ENCODE assay signal across 10 mouse cellular contexts in genomic region chr5:30110371-30111060, GRCm38 (mm10). TPM values are rescaled to one million over a fixed set of nuclear protein-coding genes. Genes with fewer than 3 reads are reported as not detected.
A peak's percentile ranks its signal among the peaks of the same experiment; 100 is the strongest.
DNase-seq lines count a peak whose midpoint lies in the region; ATAC-seq and TF ChIP-seq lines count a peak whose summit lies in the region.
"Had no signal": no experiment of that assay in that cellular context is flagged by ENCODE, and none has a peak within 500 bp of the region (broad histone marks: within the 10 kb centered on the region; RNA-seq: fewer than 3 reads in every experiment).

No protein-coding gene starts in this region.

- no peak for TF ChIP-seq CTCF in kidney, postnatal 0 days (IDR thresholded peaks at IDR 0.05; ENCODE audit: low read depth)

- H3K27ac ChIP-seq in kidney, postnatal 0 days, result no peak overlapping the region
- H3K27ac ChIP-seq in forebrain, embryonic 10.5 days, result peak overlapping the region; percentile 76
- H3K27ac ChIP-seq in limb, embryonic 13.5 days, result no peak overlapping the region
- H3K27ac ChIP-seq in neural tube, embryonic 13.5 days (replicated peaks), result peak overlapping the region; percentile 77

- whole genome bisulfite sequencing in kidney, postnatal 0 days, result 10% methylated on average over 22 of the region's 22 CpGs
- WGBS in forebrain, embryonic 10.5 days, result 3% methylated on average over 22 of the region's 22 CpGs
- WGBS in limb, embryonic 13.5 days, result 7% methylated on average over 22 of the region's 22 CpGs
- 4% methylated on average over 22 of the region's 22 CpGs for WGBS in neural tube, embryonic 13.5 days

- H3K9me3 ChIP-seq in kidney, postnatal 0 days (replicated peaks; ENCODE audit: low read length), result no peaks in the 10 kb centered on the region
- no peaks in the 10 kb centered on the region for H3K9me3 ChIP-seq in forebrain, embryonic 10.5 days
- H3K9me3 ChIP-seq in limb, embryonic 13.5 days, result no peaks in the 10 kb centered on the region
- H3K9me3 ChIP-seq in neural tube, embryonic 13.5 days, result no peaks in the 10 kb centered on the region

- H3K9ac ChIP-seq in kidney, postnatal 0 days (ENCODE audit: low read depth, low read length), result no peak overlapping the region; the same call in 1 of the 2 replicates
- H3K9ac ChIP-seq in limb, embryonic 13.5 days, result peak overlapping the region; percentile 31; the same call in 1 of the 2 replicates
- H3K9ac ChIP-seq in neural tube, embryonic 13.5 days, result peak overlapping the region; percentile 57

- peaks cover 25% of the 10 kb centered on the region for H3K4me1 ChIP-seq in kidney, postnatal 0 days (replicated peaks; ENCODE audit: insufficient read depth, low read length)
- peaks cover 82% of the 10 kb centered on the region for H3K4me1 ChIP-seq in forebrain, embryonic 10.5 days
- H3K4me1 ChIP-seq in limb, embryonic 13.5 days, result peaks cover 47% of the 10 kb centered on the region
- H3K4me1 ChIP-seq in neural tube, embryonic 13.5 days (replicated peaks), result peaks cover 83% of the 10 kb centered on the region

- H3K4me3 ChIP-seq in kidney, postnatal 0 days (replicated peaks; ENCODE audit: low read depth, low read length), result 0 out of 2 replicates have a peak overlapping the region, but pooled peaks have one; percentile 6
- H3K4me3 ChIP-seq in forebrain, embryonic 10.5 days, result peak overlapping the region; percentile 37
- H3K4me3 ChIP-seq in limb, embryonic 13.5 days, result peak overlapping the region; percentile 7
- H3K4me3 ChIP-seq in neural tube, embryonic 13.5 days, result peak overlapping the region; percentile 18; the same call in 1 of the 2 replicates

- H3K36me3 ChIP-seq in kidney, postnatal 0 days (ENCODE audit: insufficient read depth, low read length), result no peaks in the 10 kb centered on the region
- H3K36me3 ChIP-seq in forebrain, embryonic 10.5 days (replicated peaks), result no peaks in the 10 kb centered on the region; the same call in 1 of the 2 replicates
- H3K36me3 ChIP-seq in limb, embryonic 13.5 days, result no peaks in the 10 kb centered on the region
- peaks cover 8% of the 10 kb centered on the region; the same call in 1 of the 2 replicates for H3K36me3 ChIP-seq in neural tube, embryonic 13.5 days

- H3K27me3 ChIP-seq in kidney, postnatal 0 days (ENCODE audit: insufficient read depth, low read length), result peaks cover 18% of the 10 kb centered on the region; the same call in 1 of the 2 replicates
- peaks cover 100% of the 10 kb centered on the region for H3K27me3 ChIP-seq in forebrain, embryonic 10.5 days (ENCODE audit: poor library complexity, severe bottlenecking)
- H3K27me3 ChIP-seq in limb, embryonic 13.5 days, result peaks cover 97% of the 10 kb centered on the region
- peaks cover 29% of the 10 kb centered on the region for H3K27me3 ChIP-seq in neural tube, embryonic 13.5 days

- 0 out of 2 replicates have a peak, but pooled peaks have one; percentile 4 for ATAC-seq in kidney, postnatal 0 days (replicated peaks; ENCODE audit: low FRiP score, low read depth)
- ATAC-seq in limb, embryonic 13.5 days (ENCODE audit: low FRiP score, low read depth), result no peak
- no peak for ATAC-seq in neural tube, embryonic 13.5 days (ENCODE audit: low read depth)
- ATAC-seq: inflammation-experienced regulatory T-cells, adult 6 months had no signal

- DNase-seq in kidney, postnatal 0 days (ENCODE audit: low spot score), result no peak
- no peak for DNase-seq in kidney, adult 11 months
- peak; percentile 53 for DNase-seq in forebrain, embryonic 10.5 days (ENCODE audit: extremely low spot score, low spot score)
- DNase-seq in Muller cell, postnatal 12 days (ENCODE audit: inconsistent ontology term), result no peak
- DNase-seq in spleen, postnatal 4 days (ENCODE audit: low spot score in 2 of 2), result no peak
- no peak for DNase-seq in adrenal gland, postnatal 36 days

- peak overlapping the region; percentile 51 for H3K4me2 ChIP-seq in kidney, postnatal 0 days (ENCODE audit: low read length)
- peak overlapping the region; percentile 58 for H3K4me2 ChIP-seq in limb, embryonic 13.5 days (replicated peaks)
- peak overlapping the region; percentile 48 for H3K4me2 ChIP-seq in neural tube, embryonic 13.5 days

RNA-seq across cellular contexts. Expression of gene 3110082J24Rik, which starts 4.6 kb away (rescaled TPM):
- polyA plus RNA-seq in kidney, postnatal 0 days (2015; fragmentation: Nextera tagmentation; extraction: Ambion mirVana), result not detected in 2 replicates
- 1.1 and 1.3 TPM in 2 replicates for polyA plus RNA-seq in forebrain, embryonic 10.5 days (2016; fragmentation: Nextera tagmentation; extraction: Ambion mirVana)
- not detected in 2 replicates for polyA plus RNA-seq in limb, embryonic 13.5 days (2015; fragmentation: Nextera tagmentation; extraction: Ambion mirVana)
- 5.1 and 5.8 TPM in 2 replicates for polyA plus RNA-seq in neural tube, embryonic 13.5 days (2015; fragmentation: Nextera tagmentation; extraction: Ambion mirVana)
- not detected for total RNA-seq in adrenal gland, postnatal 36 days (2021)
- total RNA-seq: ES-E14 had no signal
- polyA plus RNA-seq: inflammation-experienced regulatory T-cells, adult 6 months had no signal

RNA-seq across cellular contexts. Expression of gene Garem2, which starts 5.6 kb away (rescaled TPM):
- polyA plus RNA-seq in kidney, postnatal 0 days (2015; fragmentation: Nextera tagmentation; extraction: Ambion mirVana), result 0.33 and 0.36 TPM in 2 replicates
- 2.9 and 3.3 TPM in 2 replicates for polyA plus RNA-seq in forebrain, embryonic 10.5 days (2016; fragmentation: Nextera tagmentation; extraction: Ambion mirVana)
- 0.57 and 0.78 TPM in 2 replicates for polyA plus RNA-seq in limb, embryonic 13.5 days (2015; fragmentation: Nextera tagmentation; extraction: Ambion mirVana)
- polyA plus RNA-seq in neural tube, embryonic 13.5 days (2015; fragmentation: Nextera tagmentation; extraction: Ambion mirVana), result 15.6 and 17.2 TPM in 2 replicates
- not detected for total RNA-seq in adrenal gland, postnatal 36 days (2021)
- polyA plus RNA-seq: inflammation-experienced regulatory T-cells, adult 6 months had no signal

RNA-seq across cellular contexts. Expression of gene Tyms, which starts 37.1 kb away (rescaled TPM):
- polyA plus RNA-seq in kidney, postnatal 0 days (2015; fragmentation: Nextera tagmentation; extraction: Ambion mirVana), result 137 and 160 TPM in 2 replicates
- polyA plus RNA-seq in forebrain, embryonic 10.5 days (2016; fragmentation: Nextera tagmentation; extraction: Ambion mirVana), result 379 and 391 TPM in 2 replicates
- polyA plus RNA-seq in limb, embryonic 13.5 days (2015; fragmentation: Nextera tagmentation; extraction: Ambion mirVana), result 282 and 295 TPM in 2 replicates
- polyA plus RNA-seq in neural tube, embryonic 13.5 days (2015; fragmentation: Nextera tagmentation; extraction: Ambion mirVana), result 52.8 and 67.6 TPM in 2 replicates
- 10 to 100 TPM; 21.3 to 22.2 TPM for total RNA-seq in adrenal gland, postnatal 36 days (2021)

RNA-seq across cellular contexts. Expression of gene Hadha, which starts 44.4 kb away (rescaled TPM):
- 171 and 193 TPM in 2 replicates for polyA plus RNA-seq in kidney, postnatal 0 days (2015; fragmentation: Nextera tagmentation; extraction: Ambion mirVana)
- polyA plus RNA-seq in forebrain, embryonic 10.5 days (2016; fragmentation: Nextera tagmentation; extraction: Ambion mirVana), result 104 and 109 TPM in 2 replicates
- 129 and 143 TPM in 2 replicates for polyA plus RNA-seq in limb, embryonic 13.5 days (2015; fragmentation: Nextera tagmentation; extraction: Ambion mirVana)
- 82.3 and 87.1 TPM in 2 replicates for polyA plus RNA-seq in neural tube, embryonic 13.5 days (2015; fragmentation: Nextera tagmentation; extraction: Ambion mirVana)
- total RNA-seq in adrenal gland, postnatal 36 days (2021), result 100 to 1,000 TPM; 505 to 525 TPM

RNA-seq across cellular contexts. Expression of gene Hadhb, which starts 44.5 kb away (rescaled TPM):
- 215 and 229 TPM in 2 replicates for polyA plus RNA-seq in kidney, postnatal 0 days (2015; fragmentation: Nextera tagmentation; extraction: Ambion mirVana)
- polyA plus RNA-seq in forebrain, embryonic 10.5 days (2016; fragmentation: Nextera tagmentation; extraction: Ambion mirVana), result 111 and 112 TPM in 2 replicates
- 133 and 134 TPM in 2 replicates for polyA plus RNA-seq in limb, embryonic 13.5 days (2015; fragmentation: Nextera tagmentation; extraction: Ambion mirVana)
- polyA plus RNA-seq in neural tube, embryonic 13.5 days (2015; fragmentation: Nextera tagmentation; extraction: Ambion mirVana), result 81.2 and 81.5 TPM in 2 replicates
- total RNA-seq in adrenal gland, postnatal 36 days (2021), result 100 to 1,000 TPM; 827 to 996 TPM

Comparison
In these comparisons a context has a peak if more than half of its experiments do, and no peak if none do; other contexts are left out.
1. H3K27ac ChIP-seq: peak in forebrain, embryonic 10.5 days (single experiment) and neural tube, embryonic 13.5 days (single experiment); none in kidney, postnatal 0 days (single experiment) and limb, embryonic 13.5 days (single experiment).
2. Peak in every context shown above with its lines, with median percentiles within 50 percentile points of each other: H3K4me2 ChIP-seq and H3K4me3 ChIP-seq.